Comparison of ENCODE assay signal across 22 mouse cellular contexts in genomic region chr15:78992235-78992634, GRCm38 (mm10). TPM values are rescaled to one million over a fixed set of nuclear protein-coding genes. Genes with fewer than 3 reads are reported as not detected.
A peak's percentile ranks its signal among the peaks of the same experiment; 100 is the strongest.
DNase-seq lines count a peak whose midpoint lies in the region; ATAC-seq and TF ChIP-seq lines count a peak whose summit lies in the region.
"Had no signal": no experiment of that assay in that cellular context is flagged by ENCODE, and none has a peak within 500 bp of the region (broad histone marks: within the 10 kb centered on the region; RNA-seq: fewer than 3 reads in every experiment).

No protein-coding gene starts in this region.

- peaks cover 0 to 3% of the 10 kb centered on the region in 2 experiments; a peak in 2 of 4 replicates for H3K4me1 ChIP-seq in liver, embryonic 14.5 days (replicated peaks; ENCODE audit: control insufficient read depth in 2 of 2, insufficient read depth in 2 of 2, low read length in 1 of 2)
- peaks cover 18% of the 10 kb centered on the region for H3K4me1 ChIP-seq in liver, embryonic 12.5 days
- peaks cover 55% of the 10 kb centered on the region for H3K4me1 ChIP-seq in E14TG2a.4 (replicated peaks; ENCODE audit: low read depth, low read length)

- peaks cover 37% of the 10 kb centered on the region for H3K36me3 ChIP-seq in liver, embryonic 14.5 days (replicated peaks; ENCODE audit: control insufficient read depth, insufficient read depth, low read depth)
- peaks cover 95% of the 10 kb centered on the region for H3K36me3 ChIP-seq in liver, embryonic 12.5 days
- H3K36me3 ChIP-seq in E14TG2a.4 (ENCODE audit: insufficient read depth, low read length), result peaks cover 90% of the 10 kb centered on the region

- intact Hi-C loops in gastrocnemius, adult 2 months (cut with DNase I), result no loop called here

- H3K4me3 ChIP-seq in gastrocnemius, adult 2 months, result no peak overlapping the region
- no peak overlapping the region for H3K4me3 ChIP-seq in liver, embryonic 14.5 days (ENCODE audit: insufficient read depth in 1 of 2, low read depth in 2 of 2, low read length in 2 of 2)
- no peak overlapping the region for H3K4me3 ChIP-seq in liver, embryonic 12.5 days
- peak overlapping the region; percentile 62 for H3K4me3 ChIP-seq in E14TG2a.4 (replicated peaks; ENCODE audit: low read length)
- H3K4me3 ChIP-seq: embryonic facial prominence, embryonic 15.5 days; forebrain, embryonic 10.5 days; heart, embryonic 12.5 days; hindbrain, embryonic 15.5 days; liver, embryonic 15.5 days; midbrain, embryonic 10.5 days had no signal

- H3K9me3 ChIP-seq in liver, embryonic 14.5 days (ENCODE audit: control insufficient read depth, low read length), result no peaks in the 10 kb centered on the region
- no peaks in the 10 kb centered on the region for H3K9me3 ChIP-seq in liver, embryonic 12.5 days (replicated peaks)
- H3K9me3 ChIP-seq in E14TG2a.4 (ENCODE audit: low read length), result no peaks in the 10 kb centered on the region
- H3K9me3 ChIP-seq: embryonic facial prominence, embryonic 15.5 days; forebrain, embryonic 10.5 days; heart, embryonic 12.5 days; hindbrain, embryonic 15.5 days; liver, embryonic 15.5 days; midbrain, embryonic 10.5 days had no signal

- no peak for TF ChIP-seq EP300 in liver, embryonic 14.5 days (IDR thresholded peaks at IDR 0.05; ENCODE audit: low read depth)

- ATAC-seq in liver, embryonic 14.5 days (ENCODE audit: insufficient read depth), result no peak
- ATAC-seq in liver, embryonic 12.5 days, result no peak
- ATAC-seq: Patski had no signal

- peak; percentile 26; the same call in 1 of the 2 replicates for TF ChIP-seq CTCF in gastrocnemius, adult 2 months (IDR thresholded peaks at IDR 0.05)
- TF ChIP-seq CTCF in liver, embryonic 14.5 days (IDR thresholded peaks at IDR 0.05; ENCODE audit: low read depth), result peak; percentile 55
- TF ChIP-seq CTCF in E14TG2a.4 (conservative IDR thresholded peaks at IDR 0.05; ENCODE audit: low read length), result peak; percentile 58

- H3K27ac ChIP-seq in gastrocnemius, adult 2 months, result no peak overlapping the region
- H3K27ac ChIP-seq in liver, embryonic 14.5 days, result no peak overlapping the region
- no peak overlapping the region for H3K27ac ChIP-seq in liver, embryonic 12.5 days
- H3K27ac ChIP-seq: embryonic facial prominence, embryonic 15.5 days; forebrain, embryonic 10.5 days; hindbrain, embryonic 15.5 days; liver, embryonic 15.5 days; midbrain, embryonic 10.5 days had no signal

- DNase-seq in gastrocnemius, adult 2 months, result no peak
- DNase-seq in gastrocnemius, postnatal 4 days (ENCODE audit: low spot score in 2 of 2), result no peak
- DNase-seq in liver, embryonic 14.5 days (ENCODE audit: low read depth in 3 of 3, low spot score in 3 of 3), result no peak
- peak; percentile 56 for DNase-seq in R1 (ENCODE audit: low read depth, low spot score)
- DNase-seq in right cerebral cortex, postnatal 25 days, result no peak
- DNase-seq in T-cell, adult 2 months (ENCODE audit: low spot score), result no peak
- DNase-seq: cerebellum, adult 8-10 months; gastrocnemius, postnatal 36 days; lung, postnatal 4 days; right cerebral cortex, postnatal 14 days had no signal

- no peak overlapping the region for H3K9ac ChIP-seq in liver, embryonic 14.5 days (replicated peaks)
- H3K9ac ChIP-seq in liver, embryonic 12.5 days, result no peak overlapping the region
- H3K9ac ChIP-seq: embryonic facial prominence, embryonic 15.5 days; heart, embryonic 12.5 days; hindbrain, embryonic 15.5 days; liver, embryonic 15.5 days had no signal

- no peaks in the 10 kb centered on the region for H3K27me3 ChIP-seq in liver, embryonic 14.5 days (ENCODE audit: control insufficient read depth, insufficient read depth, low read length)
- H3K27me3 ChIP-seq in liver, embryonic 12.5 days (replicated peaks), result no peaks in the 10 kb centered on the region
- no peaks in the 10 kb centered on the region for H3K27me3 ChIP-seq in E14TG2a.4 (ENCODE audit: insufficient read depth, low read length)
- H3K27me3 ChIP-seq: embryonic facial prominence, embryonic 15.5 days; heart, embryonic 12.5 days; hindbrain, embryonic 15.5 days; liver, embryonic 15.5 days; Patski had no signal

- no peak overlapping the region for H3K4me2 ChIP-seq in liver, embryonic 14.5 days (ENCODE audit: low read depth)
- no peak overlapping the region for H3K4me2 ChIP-seq in liver, embryonic 12.5 days
- H3K4me2 ChIP-seq: embryonic facial prominence, embryonic 15.5 days; heart, embryonic 12.5 days; hindbrain, embryonic 15.5 days; liver, embryonic 15.5 days had no signal

- WGBS in liver, embryonic 14.5 days (ENCODE audit: insufficient replicate concordance), result 81% methylated on average over 7 of the region's 7 CpGs
- WGBS in liver, embryonic 12.5 days (ENCODE audit: insufficient replicate concordance), result 79% methylated on average over 7 of the region's 7 CpGs

RNA-seq across cellular contexts. Expression of gene H1f0, which starts 36.0 kb away (rescaled TPM):
- total RNA-seq in gastrocnemius, adult 2 months (2021), result 10 to 100 TPM; 71.8 to 76.8 TPM
- 100 to 1,000 TPM; 212 to 246 TPM for total RNA-seq in gastrocnemius, postnatal 4 days (2021)
- 53.1 and 65.2 TPM in 2 replicates for polyA plus RNA-seq in liver, embryonic 14.5 days (2012; rRNA removed)
- polyA plus RNA-seq in liver, embryonic 14.5 days (2014; fragmentation: Nextera tagmentation; extraction: Ambion mirVana), result 47.8 and 52.8 TPM in 2 replicates
- polyA plus RNA-seq in liver, embryonic 12.5 days (2016; fragmentation: Nextera tagmentation; extraction: Ambion mirVana), result 114 and 122 TPM in 2 replicates

RNA-seq across cellular contexts. Expression of gene Triobp, which starts 44.7 kb away (rescaled TPM):
- 10 to 100 TPM; 33.2 to 36.6 TPM for total RNA-seq in gastrocnemius, adult 2 months (2021)
- 10 to 100 TPM; 83.6 to 94.1 TPM for total RNA-seq in gastrocnemius, postnatal 4 days (2021)
- polyA plus RNA-seq in liver, embryonic 14.5 days (2012; rRNA removed), result 16.1 and 17.0 TPM in 2 replicates
- 12.3 and 13.6 TPM in 2 replicates for polyA plus RNA-seq in liver, embryonic 14.5 days (2014; fragmentation: Nextera tagmentation; extraction: Ambion mirVana)
- 21.0 and 26.8 TPM in 2 replicates for polyA plus RNA-seq in liver, embryonic 12.5 days (2016; fragmentation: Nextera tagmentation; extraction: Ambion mirVana)

RNA-seq across cellular contexts. Expression of gene Galr3, which starts 49.5 kb away (rescaled TPM):
- total RNA-seq in gastrocnemius, adult 2 months (2021), result not detected
- not detected for total RNA-seq in gastrocnemius, postnatal 4 days (2021)
- 0.30 and 0.50 TPM in 2 replicates for polyA plus RNA-seq in liver, embryonic 14.5 days (2012; rRNA removed)
- not detected in 2 replicates for polyA plus RNA-seq in liver, embryonic 14.5 days (2014; fragmentation: Nextera tagmentation; extraction: Ambion mirVana)
- 0.41 and 0.55 TPM in 2 replicates for polyA plus RNA-seq in liver, embryonic 12.5 days (2016; fragmentation: Nextera tagmentation; extraction: Ambion mirVana)
- total RNA-seq: gastrocnemius, postnatal 36 days; heart, postnatal 25 days; left cerebral cortex, postnatal 36 days had no signal
- polyA plus RNA-seq: forebrain, embryonic 10.5 days; heart, embryonic 12.5 days; midbrain, embryonic 10.5 days; neural tube, embryonic 14.5 days had no signal

RNA-seq across cellular contexts. Expression of gene Nol12, which starts 57.5 kb away (rescaled TPM):
- total RNA-seq in gastrocnemius, adult 2 months (2021), result 10 to 100 TPM; 20.6 to 22.3 TPM
- total RNA-seq in gastrocnemius, postnatal 4 days (2021), result 10 to 100 TPM; 34.4 to 38.6 TPM
- polyA plus RNA-seq in liver, embryonic 14.5 days (2012; rRNA removed), result 7.9 and 17.5 TPM in 2 replicates
- polyA plus RNA-seq in liver, embryonic 14.5 days (2014; fragmentation: Nextera tagmentation; extraction: Ambion mirVana), result 31.9 and 32.7 TPM in 2 replicates
- polyA plus RNA-seq in liver, embryonic 12.5 days (2016; fragmentation: Nextera tagmentation; extraction: Ambion mirVana), result 47.9 and 51.6 TPM in 2 replicates
